Mouse (Mus musculus) natural killer cell, adult 2 months (primary cell): ENCODE data around the gene Rnf115.
"Not testable (repeated sequence)": the region's sequence is repeated elsewhere in the genome, so short reads cannot be mapped to it uniquely, and the experiment has no call there.

Experiments used
- DNase-seq, 2 experiments: peaks; one replicate each; pipeline ENCODE4 v3.0.0; 2022; ENCODE audit warnings: low spot score in 2 of 2

Gene Rnf115

GRCm38 (mm10) chr3:96707903-96708683, 19.4 kb upstream of the Rnf115 start, which contains the start of gene Nudt17:
Gene Nudt17, minus strand, starts transcription at chr3:96708562.
- DNase-seq: peak; percentile 63 to 69

GRCm38 (mm10) chr3:96708684-96709064, 18.8 kb upstream of the Rnf115 start:
- no peak for DNase-seq

DNA sequence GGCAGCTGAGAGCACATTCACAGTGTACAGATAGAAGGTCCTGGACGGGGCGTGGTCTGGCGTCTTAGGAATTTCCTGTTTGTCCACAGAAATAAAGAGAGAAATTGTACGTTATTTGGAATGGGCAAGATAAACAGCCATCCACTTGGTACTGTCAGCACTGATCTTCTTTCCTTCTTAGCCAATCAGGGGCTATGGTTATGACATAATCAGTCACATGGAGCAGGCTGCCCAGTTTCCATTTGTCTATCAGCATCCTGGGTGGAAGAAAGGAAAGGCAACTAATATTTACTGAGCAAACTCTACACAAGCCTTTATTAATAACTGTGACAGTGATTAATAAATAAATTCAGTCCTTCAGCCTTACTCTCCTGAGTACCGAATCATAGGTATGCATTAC, 13.2 kb upstream of the Rnf115 start:
- DNase-seq: no peak

- no peak for DNase-seq
Observed at GRCm38 (mm10) chr3:96715854-96716253, 11.6 kb upstream of the Rnf115 start.

DNA sequence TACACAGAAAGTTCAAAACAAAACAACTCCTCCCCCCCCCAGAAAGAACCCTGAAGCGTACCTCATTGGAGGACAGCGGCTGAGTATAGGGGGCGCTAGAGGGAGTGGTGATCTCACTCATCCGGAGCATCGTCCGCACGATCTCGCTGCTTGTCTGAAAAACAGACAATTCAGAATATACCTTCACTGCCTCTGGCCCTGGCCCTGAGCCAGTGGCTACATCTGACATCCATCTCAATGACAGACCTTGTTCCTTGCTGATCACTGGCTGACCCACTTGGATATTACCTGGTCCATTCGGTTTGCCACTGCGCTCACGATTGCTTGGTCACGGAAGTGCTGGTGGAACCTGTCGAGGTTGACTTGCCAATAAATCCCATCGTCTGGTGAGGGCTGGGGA, 8.3 kb upstream of the Rnf115 start:
- DNase-seq: no peak

DNA sequence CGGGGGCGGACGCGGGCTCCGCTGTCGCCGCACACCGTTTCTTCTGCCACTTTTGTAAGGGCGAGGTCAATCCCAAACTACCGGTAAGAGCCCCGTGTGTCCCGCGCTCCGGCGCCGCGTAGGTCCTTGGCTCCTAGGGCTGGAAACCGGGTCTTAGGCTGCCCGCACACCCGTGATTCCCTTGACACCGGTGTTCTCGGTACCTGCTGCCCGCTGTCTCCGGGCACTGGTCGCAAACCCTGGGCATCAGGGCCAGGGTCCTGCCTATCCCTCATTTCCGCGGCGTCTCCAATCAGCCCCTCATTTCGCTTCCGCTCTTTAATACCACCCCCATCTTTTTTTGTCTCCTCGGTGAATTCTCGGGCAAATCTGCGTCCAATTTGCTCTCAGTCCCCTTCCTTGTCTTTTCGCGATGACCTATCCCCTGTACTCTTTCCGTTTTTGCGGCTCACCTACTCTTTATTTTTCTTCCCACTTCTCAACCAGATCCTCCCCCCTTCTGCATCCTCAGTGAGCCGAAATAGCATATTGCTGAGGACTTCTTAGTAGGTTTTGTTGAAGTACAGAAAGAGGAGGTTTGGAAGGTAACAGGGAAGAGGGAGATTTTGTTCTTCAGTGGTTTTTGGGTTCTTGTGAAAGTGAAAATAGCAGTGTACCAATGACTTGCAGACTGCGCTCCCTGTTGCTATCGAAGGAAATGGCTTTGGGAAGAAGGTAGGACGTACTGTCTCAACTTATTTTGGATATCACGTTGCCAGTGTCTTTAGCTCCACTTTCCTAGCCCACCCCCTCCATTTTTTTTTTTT, 567 bp downstream of the Rnf115 start:
- DNase-seq: peak in 1 of 2 experiments; percentile 30

DNA sequence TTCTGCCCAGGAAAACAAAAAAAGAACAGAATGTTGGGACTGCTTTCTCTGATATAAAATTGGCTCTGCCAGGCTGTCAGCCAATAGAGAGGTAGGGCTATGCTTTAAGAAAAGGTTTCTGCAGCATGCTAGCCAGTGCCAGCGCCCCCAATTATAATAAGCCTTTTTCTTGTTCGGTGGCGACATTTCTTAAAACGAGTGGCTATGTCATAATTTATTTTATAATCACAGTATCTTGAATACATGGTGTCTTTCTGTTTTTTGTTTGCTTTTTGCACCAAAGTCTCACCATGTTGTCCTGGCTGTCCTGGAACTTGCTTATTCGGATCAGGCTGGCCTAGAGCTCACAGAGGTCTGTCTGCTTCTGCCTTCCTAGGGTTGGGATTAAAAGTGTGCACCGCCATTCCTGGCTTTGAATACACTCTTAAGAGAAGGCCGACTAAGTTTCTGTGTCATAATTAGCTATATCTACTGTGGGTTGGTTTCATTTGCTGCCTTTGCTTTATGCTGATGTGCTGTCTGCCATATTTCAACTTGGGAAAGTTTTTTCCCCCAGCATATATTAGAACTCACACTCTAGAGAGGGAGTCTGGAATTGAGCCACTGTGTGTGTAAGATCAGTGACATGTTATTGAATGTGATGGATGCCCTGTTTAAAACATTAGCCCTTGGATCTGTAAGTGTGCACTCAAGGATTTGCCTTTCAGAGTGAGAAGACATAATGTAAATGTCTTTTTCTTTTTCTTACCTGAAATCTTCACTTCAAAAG, 1.4 kb downstream of the Rnf115 start:
- DNase-seq: no peak

DNA sequence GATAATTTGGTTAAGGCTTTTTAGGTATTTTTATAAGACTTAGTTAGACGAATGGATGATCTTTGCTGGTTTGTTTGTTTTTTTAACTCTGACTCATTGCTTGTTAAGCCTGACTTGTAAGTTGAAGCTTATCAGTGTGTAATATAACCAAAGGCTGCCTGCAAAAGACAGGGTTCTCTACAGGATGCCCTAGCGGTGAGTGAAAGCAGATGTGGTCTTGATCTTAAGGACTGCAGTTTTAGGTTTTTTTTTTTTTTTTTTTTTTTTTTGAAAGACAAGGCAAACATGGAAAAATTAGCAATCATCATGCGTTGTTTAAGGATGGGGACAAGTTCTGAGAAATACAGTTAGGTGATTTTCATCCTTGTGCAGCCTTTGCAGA, 1.9 kb downstream of the Rnf115 start:
- DNase-seq: peak in 1 of 2 experiments; percentile 31

DNA sequence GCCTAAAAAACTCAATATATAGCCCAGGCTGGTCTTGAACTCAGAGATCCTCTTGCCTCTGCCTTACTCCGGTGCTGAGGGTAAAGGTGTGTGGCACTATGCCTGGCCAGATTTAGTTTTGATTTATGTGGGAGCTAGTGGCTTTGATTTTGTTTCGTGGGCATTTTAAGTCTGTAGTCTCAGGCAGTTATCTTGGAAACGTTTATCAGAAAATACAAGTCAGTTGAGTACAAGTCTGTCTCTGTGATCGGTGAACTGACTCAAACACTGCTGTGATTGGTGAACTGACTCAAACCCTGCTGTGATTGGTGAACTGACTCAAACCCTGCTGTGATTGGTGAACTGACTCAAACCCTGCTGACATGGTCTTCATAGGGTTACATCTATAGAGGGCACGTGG, 3.3 kb downstream of the Rnf115 start:
- DNase-seq: no peak

DNA sequence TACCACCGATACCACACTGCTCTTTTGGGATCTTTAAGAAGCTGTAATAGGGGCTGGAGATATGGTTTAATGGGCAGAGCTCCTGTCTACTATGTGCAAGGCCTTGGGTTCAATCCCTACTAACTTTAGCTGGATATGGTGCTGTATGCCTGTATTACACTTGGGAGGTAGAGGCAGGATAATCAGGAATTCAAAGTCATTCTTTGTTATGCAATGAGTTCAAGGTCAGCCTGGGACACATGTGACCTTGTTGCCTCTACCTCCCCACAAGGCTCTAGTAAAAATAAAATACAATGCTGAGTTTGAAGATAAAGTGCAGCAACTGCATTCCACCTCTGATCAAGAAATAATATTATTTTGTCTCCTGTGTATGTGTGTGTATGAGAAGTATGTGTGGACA, 6.5 kb downstream of the Rnf115 start:
- no peak for DNase-seq

GRCm38 (mm10) chr3:96735200-96735599, 7.7 kb downstream of the Rnf115 start:
- no peak for DNase-seq

- no peak for DNase-seq
Observed at GRCm38 (mm10) chr3:96737013-96737740, 9.7 kb downstream of the Rnf115 start.

- no peak for DNase-seq
Observed at GRCm38 (mm10) chr3:96737995-96738394, 10.5 kb downstream of the Rnf115 start.

DNA sequence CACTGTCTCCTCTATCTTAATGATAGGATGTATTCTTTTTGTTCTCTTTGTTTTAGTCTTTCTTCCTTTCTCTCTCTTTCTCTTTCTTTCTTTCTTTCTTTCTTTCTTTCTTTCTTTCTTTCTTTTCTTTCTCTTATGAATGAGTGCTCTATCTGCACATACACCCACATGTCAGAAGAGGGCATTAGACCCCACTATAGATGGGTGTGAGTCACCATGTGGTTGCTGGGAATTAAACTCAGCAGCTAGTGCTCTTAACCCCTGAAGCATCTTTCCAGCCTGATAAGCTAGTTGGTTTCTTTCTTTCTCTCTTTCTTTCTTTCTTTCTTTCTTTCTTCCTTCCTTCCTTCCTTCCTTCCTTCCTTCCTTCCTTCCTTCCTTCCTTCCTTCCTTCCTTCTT, 12.8 kb downstream of the Rnf115 start:
- DNase-seq: not testable (repeated sequence)

DNA sequence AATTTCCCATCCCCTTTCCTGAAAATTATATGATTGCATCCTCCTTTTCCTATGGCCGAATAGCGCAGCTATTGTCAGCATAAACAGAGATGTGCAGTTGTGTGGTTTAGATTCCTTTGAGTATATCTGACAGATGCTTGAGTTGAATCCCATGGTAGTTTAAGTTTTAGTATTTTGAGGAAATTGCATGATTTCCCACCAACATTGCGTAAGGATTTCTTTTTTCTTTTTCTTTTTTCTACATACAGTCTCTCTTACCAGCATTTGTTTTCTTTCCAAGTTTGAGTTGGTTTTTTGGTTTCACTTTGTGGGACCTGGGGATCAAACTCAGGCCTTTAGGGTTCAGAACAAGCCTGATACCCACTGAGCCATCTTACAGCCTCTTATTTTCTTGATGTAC, 16.9 kb downstream of the Rnf115 start:
- no peak for DNase-seq

- DNase-seq: no peak
Observed at GRCm38 (mm10) chr3:96746829-96747228, 19.4 kb downstream of the Rnf115 start.

DNA sequence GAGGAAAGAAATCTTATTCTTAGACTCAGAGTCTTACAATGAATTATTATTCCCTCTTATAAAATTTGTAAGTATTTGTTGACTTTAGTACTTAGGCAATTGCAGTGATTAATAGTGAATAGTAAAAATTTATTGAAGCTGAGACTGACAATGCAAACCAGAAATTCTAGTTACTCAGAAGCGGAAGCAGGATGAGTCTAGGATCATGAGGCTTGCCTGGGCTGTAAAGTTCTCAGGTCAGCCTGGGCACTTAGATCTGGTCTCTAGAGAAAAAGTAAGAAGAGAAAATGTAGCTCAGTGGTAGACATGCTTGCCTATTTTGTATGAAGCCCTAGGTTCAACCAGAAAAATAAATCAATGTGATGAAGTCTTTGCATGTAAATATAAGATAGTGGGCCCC, 28.5 kb downstream of the Rnf115 start:
- DNase-seq: no peak

DNA sequence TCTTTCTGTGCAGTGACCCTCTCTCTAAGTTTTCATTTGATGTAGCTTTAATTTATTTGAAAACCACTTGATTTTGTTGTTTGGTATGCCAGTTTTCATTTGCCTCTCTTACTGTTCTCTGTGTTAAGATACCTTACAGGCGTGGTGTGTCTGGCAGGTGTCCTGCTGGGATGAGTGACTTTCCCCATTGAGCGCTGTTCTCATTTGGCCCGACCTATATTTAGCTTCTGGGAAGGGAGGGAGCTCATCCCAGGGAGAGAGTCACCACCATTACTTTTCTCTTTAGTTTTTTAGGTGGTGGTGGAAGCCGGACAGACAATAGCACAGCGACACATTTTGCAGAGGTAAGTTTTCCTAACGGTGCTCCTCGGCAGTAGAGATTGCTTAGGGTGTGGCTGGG, 30.2 kb downstream of the Rnf115 start:
- no peak for DNase-seq

DNA sequence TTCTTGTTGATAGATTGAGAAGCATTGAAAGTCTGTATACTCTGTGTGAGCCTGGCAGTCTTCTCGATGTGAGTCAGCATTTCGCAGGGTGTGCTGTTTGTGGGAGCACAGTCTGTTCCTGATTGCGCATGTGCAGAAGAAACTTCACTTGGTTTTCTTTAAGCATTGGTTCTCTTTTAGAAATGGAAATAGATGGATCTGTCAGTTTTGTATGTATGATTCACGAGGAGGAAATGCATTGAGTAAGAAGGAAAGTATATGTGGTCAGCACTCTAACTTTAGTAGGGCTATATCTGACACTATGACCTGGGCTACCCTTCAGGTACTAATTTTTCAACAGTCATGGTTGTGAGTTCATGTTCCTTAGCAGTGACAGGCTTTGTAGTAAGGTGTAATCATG, 32.2 kb downstream of the Rnf115 start:
- DNase-seq: no peak

DNA sequence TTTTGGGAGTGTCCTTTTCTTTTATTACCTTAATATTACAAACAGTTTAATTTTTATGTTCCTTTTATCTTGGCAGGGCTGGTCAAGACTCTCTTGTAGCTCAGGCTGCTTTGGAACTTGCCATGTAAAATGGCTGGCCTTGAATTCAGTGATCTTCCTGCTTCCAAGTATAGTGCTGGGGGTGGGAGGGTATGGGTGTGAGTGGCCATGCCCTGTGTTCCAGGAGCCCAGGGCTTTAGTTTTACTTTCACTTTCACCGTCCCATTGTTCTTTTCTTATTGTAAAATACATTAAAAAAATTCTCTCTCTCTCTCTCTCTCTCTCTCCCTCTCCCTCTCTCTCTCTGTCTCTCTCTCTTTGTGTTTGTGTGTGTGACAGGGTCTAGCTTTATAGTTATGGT, 37.1 kb downstream of the Rnf115 start:
- no peak for DNase-seq

DNA sequence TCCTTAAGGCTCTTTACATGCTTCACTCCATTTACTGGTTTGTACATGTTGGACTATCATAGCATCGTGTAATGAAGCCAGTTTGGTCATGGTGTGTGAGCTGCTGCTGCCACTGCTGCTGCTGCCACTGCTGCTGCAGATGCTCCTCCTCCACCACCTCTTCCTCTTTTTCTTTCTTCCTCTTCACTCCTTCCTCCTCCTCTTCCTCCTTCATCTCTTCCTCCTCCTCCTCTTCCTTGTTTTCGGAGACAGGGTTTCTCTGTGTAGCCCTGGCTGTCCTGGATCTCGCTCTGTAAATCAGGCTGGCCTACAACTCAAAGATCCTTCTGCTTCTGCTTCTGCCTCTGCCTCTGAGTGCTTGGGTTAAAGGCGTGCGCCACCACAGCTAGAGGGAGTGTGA, 42.5 kb downstream of the Rnf115 start:
- DNase-seq: no peak

DNA sequence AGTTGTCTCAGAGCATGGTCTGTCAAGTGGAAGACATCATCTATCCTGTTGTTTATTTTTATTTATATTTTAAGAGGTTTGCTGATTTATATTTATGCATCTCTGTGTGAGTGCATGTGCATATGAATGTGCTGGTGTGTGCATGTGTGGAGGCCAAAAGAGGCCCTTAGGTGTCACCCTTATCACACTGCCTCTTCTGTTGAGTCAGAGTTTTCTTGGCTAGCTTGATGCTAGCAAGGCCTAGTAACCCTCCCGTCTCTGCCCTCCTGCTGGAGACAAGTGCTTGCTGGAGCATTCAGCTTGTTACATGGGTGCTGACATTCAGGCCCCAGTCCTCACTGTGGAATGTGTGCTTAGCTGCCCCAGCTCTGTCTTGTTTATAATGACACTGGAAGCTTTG, 45.5 kb downstream of the Rnf115 start:
- no peak for DNase-seq
